Mouse (Mus musculus) lung, adult 2 months (tissue): ENCODE data around the gene Cotl1.

ENCODE experiments used
- CTCF ChIP-seq: fragments of 200-500 bp; IDR thresholded peaks from 2 replicates; pipeline ENCODE4 v1.5.1; 2011; ENCODE audit warnings: mild to moderate bottlenecking, low read length, control low read depth; ENCODE audit not compliant: insufficient read depth
- POLR2A ChIP-seq: fragments of 200-500 bp; IDR thresholded peaks from 2 replicates; pipeline ENCODE4 v1.6.1; 2011; ENCODE audit warnings: low read depth, mild to moderate bottlenecking, control low read depth, low read length, borderline replicate concordance; ENCODE audit errors: extremely low read depth

- TF ChIP-seq CTCF (no peak), POLR2A (no peak)
These were observed 42.0 kb downstream of the Cotl1 start for GRCm38 (mm10) chr8:119798170-119798964.
